Mouse (Mus musculus) embryonic facial prominence, embryonic 11.5 days (tissue): ENCODE data around the gene Abhd2. TPM values are rescaled to one million over a fixed set of nuclear protein-coding genes. Genes with fewer than 3 reads are reported as not detected.

Experiments used
- ATAC-seq: fragments of 200-750 bp; cut with Nextera tagmentation; replicated peaks from 2 replicates; pipeline ENCODE4 v1.8.0; 2017; ENCODE audit warnings: low read depth; ENCODE audit not compliant: insufficient number of reproducible peaks, low FRiP score, low TSS enrichment
- DNase-seq: peaks from one replicate; pipeline ENCODE4 v3.0.0-alpha.2; 2015; ENCODE audit warnings: low spot score
- H3K27ac ChIP-seq: fragments of 300-500 bp; sonication (generic); replicated peaks from 2 replicates; pipeline ENCODE4 v1.5.1; 2014; ENCODE audit warnings: mild to moderate bottlenecking, low read depth, low read length, control low read depth
- H3K27me3 ChIP-seq: fragments of 300-500 bp; sonication (generic); 2 replicates; pipeline ENCODE4 v1.6.1; 2014; ENCODE audit warnings: mild to moderate bottlenecking, low read length, moderate library complexity, mixed read lengths; ENCODE audit not compliant: control insufficient read depth, insufficient read depth
- H3K36me3 ChIP-seq: fragments of 300-500 bp; sonication (generic); replicated peaks from 2 replicates; pipeline ENCODE4 v1.6.1; 2014; ENCODE audit warnings: low read depth, mild to moderate bottlenecking, low read length, moderate library complexity, mixed read lengths; ENCODE audit not compliant: control insufficient read depth, insufficient read depth
- H3K4me1 ChIP-seq: fragments of 300-500 bp; sonication (generic); 2 replicates; pipeline ENCODE4 v1.6.1; 2014; ENCODE audit warnings: low read length, mixed read lengths; ENCODE audit not compliant: control insufficient read depth, insufficient read depth
- H3K4me2 ChIP-seq: fragments of 300-500 bp; sonication (generic); 2 replicates; pipeline ENCODE4 v1.6.1; 2014; ENCODE audit warnings: low read depth, mild to moderate bottlenecking, control low read depth, low read length, moderate library complexity
- H3K4me3 ChIP-seq: fragments of 300-500 bp; sonication (generic); 2 replicates; pipeline ENCODE4 v1.5.1; 2014; ENCODE audit warnings: low read depth, low read length, control low read depth
- H3K9ac ChIP-seq: fragments of 300-500 bp; sonication (generic); replicated peaks from 2 replicates; pipeline ENCODE4 v1.6.1; 2014; ENCODE audit warnings: mild to moderate bottlenecking, control low read depth, low read length
- H3K9me3 ChIP-seq: fragments of 300-500 bp; sonication (generic); replicated peaks from 2 replicates; pipeline ENCODE4 v1.6.1; 2016; ENCODE audit warnings: mild to moderate bottlenecking, low read length, inconsistent platforms, mixed read lengths; ENCODE audit not compliant: control insufficient read depth
- WGBS: fragments of 180-500 bp; shearing (Covaris S2); extraction: QIAGEN DNeasy Blood & Tissue Kit; methylation state at CpG from one replicate; pipeline ENCODE4 v1.1.7; 2014; 5-methylcytosine and 5-hydroxymethylcytosine counted together
- polyA plus RNA-seq: library from polyadenylated mRNA; unstranded; fragments of >200 nt; fragmentation: Nextera tagmentation; extraction: Ambion mirVana; gene quantifications from 2 replicates; pipeline ENCODE4 v1.2.1, GENCODE M21; 2014

Abhd2 gene
- polyA plus RNA-seq, 1 experiment from 2014 or later: 12.2 TPM

GRCm38 (mm10) chr7:79388671-79389206, 115.7 kb downstream of the Abhd2 start:
- no peaks in the 10 kb centered on the region for H3K36me3 ChIP-seq
- peak; percentile 32 for DNase-seq
- ATAC-seq: no peak
- no peak overlapping the region; the same call in 1 of the 2 replicates for H3K27ac ChIP-seq
- 43% methylated on average over 7 of the region's 7 CpGs for WGBS
- no peaks in the 10 kb centered on the region for H3K4me1 ChIP-seq
- H3K9me3 ChIP-seq: no peaks in the 10 kb centered on the region
- H3K9ac ChIP-seq: no peak overlapping the region
- no peak overlapping the region for H3K4me3 ChIP-seq
- H3K27me3 ChIP-seq: no peaks in the 10 kb centered on the region
- no peak overlapping the region for H3K4me2 ChIP-seq

- Histone ChIP-seq H3K9me3 (no peaks in the 10 kb centered on the region), H3K36me3 (no peaks in the 10 kb centered on the region), H3K4me3 (no peak overlapping the region), H3K27ac (no peak overlapping the region), H3K9ac (no peak overlapping the region), H3K27me3 (no peaks in the 10 kb centered on the region), H3K4me1 (no peaks in the 10 kb centered on the region), H3K4me2 (no peak overlapping the region)
- ATAC-seq: no peak
- 60% methylated on average over 5 of the region's 5 CpGs for whole genome bisulfite sequencing
- no peak for DNase-seq
Observed at GRCm38 (mm10) chr7:79390141-79390708, 117.2 kb downstream of the Abhd2 start.

DNA sequence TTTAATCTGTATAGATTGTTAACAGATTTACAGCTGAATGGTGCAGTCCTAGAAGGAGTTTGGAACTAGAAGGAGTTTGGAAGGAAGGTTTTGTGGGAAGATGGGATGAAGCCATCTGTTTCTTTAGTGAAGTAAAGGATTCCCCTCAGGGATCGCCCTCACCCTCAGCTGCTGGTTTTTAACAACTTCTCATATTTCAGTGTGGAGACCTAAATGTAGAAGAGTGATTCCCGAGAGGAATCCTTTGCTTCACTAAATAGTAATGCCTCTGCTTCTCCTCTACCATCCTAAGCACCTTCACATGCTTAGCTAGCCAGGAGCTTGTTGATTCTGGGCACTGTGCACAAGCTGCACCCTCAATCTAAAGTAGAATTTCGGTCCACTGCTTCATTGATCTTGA, 118.5 kb downstream of the Abhd2 start:
- Histone ChIP-seq H3K4me3 (peak overlapping the region; percentile 61), H3K9ac (peak overlapping the region; percentile 74), H3K4me1 (no peaks in the 10 kb centered on the region), H3K36me3 (no peaks in the 10 kb centered on the region), H3K27me3 (no peaks in the 10 kb centered on the region), H3K27ac (peak overlapping the region; percentile 72), H3K4me2 (peak overlapping the region; percentile 91), H3K9me3 (no peaks in the 10 kb centered on the region)
- DNase-seq: peak; percentile 44
- ATAC-seq: 0 out of 2 replicates have a peak, but pooled peaks have one; percentile 2
- WGBS: 5% methylated on average over 3 of the region's 3 CpGs

DNA sequence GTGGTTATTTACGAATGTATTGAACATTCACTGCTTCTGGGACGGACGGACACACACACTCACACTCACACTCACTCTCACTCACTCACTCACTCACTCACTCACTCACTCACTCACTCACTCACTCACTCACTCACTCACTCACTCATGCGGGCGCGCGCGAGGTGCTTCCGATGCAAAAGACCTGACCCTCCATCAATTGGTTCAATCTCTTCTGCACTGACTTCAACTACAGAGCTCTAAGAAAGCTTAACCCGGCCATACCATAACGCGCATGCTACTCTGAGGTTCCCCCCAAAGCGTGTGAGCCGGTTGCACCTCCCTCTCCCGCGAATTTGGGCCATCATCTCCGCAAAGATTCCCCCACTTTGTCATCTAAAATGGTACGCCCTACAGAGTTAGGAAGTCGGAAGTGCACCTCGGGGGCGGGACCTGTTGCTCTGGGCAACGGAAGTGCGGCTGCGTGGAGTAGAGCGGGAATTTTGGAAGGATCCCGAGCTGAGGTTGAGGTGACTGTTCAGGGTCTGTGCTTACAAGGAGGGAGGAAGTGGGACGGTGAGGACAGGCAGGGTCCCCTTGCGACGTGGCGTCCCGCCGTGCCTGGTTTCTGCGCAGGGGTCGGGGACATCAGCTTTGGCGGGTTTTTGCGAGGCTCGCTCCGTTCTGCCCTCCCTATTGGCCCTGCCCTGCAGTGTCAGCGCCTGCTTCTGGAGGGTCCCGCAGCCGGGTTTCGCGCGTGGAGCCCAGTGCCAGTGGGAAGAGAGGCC, 119.1 kb downstream of the Abhd2 start, which contains the start of gene Fanci:
TSS of gene Fanci (plus strand) at position 47 of the 767 bp plus-strand sequence.
- H3K27ac ChIP-seq: peak within 1 kb of the TSS; percentile 72
- H3K27me3 ChIP-seq: no peaks in the 10 kb centered on the region
- H3K36me3 ChIP-seq: no peaks in the 10 kb centered on the region
- peak; percentile 98 for DNase-seq
- WGBS: under 1% methylated on average over 44 of the region's 44 CpGs
- peak within 1 kb of the TSS; percentile 91 for H3K4me2 ChIP-seq
- no peaks in the 10 kb centered on the region for H3K9me3 ChIP-seq
- peak within 1 kb of the TSS; percentile 74 for H3K9ac ChIP-seq
- no peaks in the 10 kb centered on the region for H3K4me1 ChIP-seq
- peak within 1 kb of the TSS; percentile 61 for H3K4me3 ChIP-seq
- peak; percentile 95 for ATAC-seq

DNA sequence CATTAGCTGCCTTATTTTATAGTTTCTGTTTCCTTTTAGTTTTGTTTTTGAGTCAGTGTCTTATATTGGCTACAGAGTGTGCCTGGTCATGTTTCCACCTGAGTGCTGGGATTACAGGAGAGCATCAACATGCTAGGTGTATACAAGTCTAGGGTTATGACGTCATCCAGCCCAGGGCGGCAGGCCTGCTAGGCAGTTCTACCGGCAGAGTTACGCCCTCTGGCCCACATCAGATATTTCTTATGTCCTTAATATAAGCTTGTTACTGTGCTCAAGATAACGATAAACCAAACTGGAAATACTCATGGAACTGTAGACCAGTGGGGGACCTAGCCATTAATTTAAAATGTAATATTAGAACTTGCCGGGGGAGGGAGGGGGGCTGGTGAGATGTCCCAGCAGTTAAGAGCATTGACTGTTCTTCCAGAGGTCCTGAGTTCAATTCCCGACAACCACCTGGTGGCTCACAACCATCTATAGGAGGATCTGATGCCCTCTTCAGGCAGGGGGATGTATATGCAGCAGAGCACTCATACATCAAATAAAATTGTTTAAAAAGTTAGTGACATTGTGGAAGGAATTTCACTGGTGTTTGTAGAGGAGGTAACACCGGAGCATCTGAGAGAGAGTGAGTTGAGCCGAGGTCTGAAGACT, 120.0 kb downstream of the Abhd2 start:
- 58% methylated on average over 9 of the region's 9 CpGs for WGBS
- no peaks in the 10 kb centered on the region for H3K4me1 ChIP-seq
- no peaks in the 10 kb centered on the region for H3K36me3 ChIP-seq
- H3K9ac ChIP-seq: peak overlapping the region; percentile 74; the same call in 1 of the 2 replicates
- no peak overlapping the region for H3K27ac ChIP-seq
- H3K9me3 ChIP-seq: no peaks in the 10 kb centered on the region
- peak overlapping the region; percentile 91 for H3K4me2 ChIP-seq
- ATAC-seq (0 out of 2 replicates have a peak, but pooled peaks have one; percentile 21), DNase-seq (peak; percentile 37)
- peak overlapping the region; percentile 61 for H3K4me3 ChIP-seq
- no peaks in the 10 kb centered on the region for H3K27me3 ChIP-seq

- no peak overlapping the region for H3K27ac ChIP-seq
Observed at GRCm38 (mm10) chr7:79393924-79394323, 120.9 kb downstream of the Abhd2 start.

GRCm38 (mm10) chr7:79394666-79395065, 121.7 kb downstream of the Abhd2 start:
- no peaks in the 10 kb centered on the region for H3K27me3 ChIP-seq
- H3K4me1 ChIP-seq: no peaks in the 10 kb centered on the region
- no peak for DNase-seq
- H3K4me2 ChIP-seq: no peak overlapping the region
- no peak overlapping the region for H3K4me3 ChIP-seq
- ATAC-seq: no peak
- no peaks in the 10 kb centered on the region for H3K36me3 ChIP-seq
- H3K9me3 ChIP-seq: no peaks in the 10 kb centered on the region
- H3K27ac ChIP-seq: no peak overlapping the region
- 70% methylated on average over 7 of the region's 7 CpGs for WGBS
- no peak overlapping the region for H3K9ac ChIP-seq

More at GRCm38 (mm10) chr7:79393924-79394323, 120.9 kb downstream of the Abhd2 start:
- Histone ChIP-seq H3K27me3 (no peaks in the 10 kb centered on the region), H3K4me2 (no peak overlapping the region), H3K9me3 (no peaks in the 10 kb centered on the region), H3K4me3 (no peak overlapping the region), H3K9ac (no peak overlapping the region), H3K36me3 (no peaks in the 10 kb centered on the region), H3K4me1 (no peaks in the 10 kb centered on the region)
- ATAC-seq (no peak), DNase-seq (no peak)
- WGBS: 90% methylated on average over 7 of the region's 7 CpGs
